Mouse (Mus musculus) adrenal gland, adult (tissue): Measurements from ENCODE around the gene Gm20388.

Experiments
- DNase-seq, 2 experiments: peaks; one replicate each; pipeline ENCODE4 v3.0.0; 2022 to 2023; ENCODE audit warnings: low spot score in 1 of 2; ENCODE audit not compliant: inconsistent age in 2 of 2

The Gm20388 gene

DNA sequence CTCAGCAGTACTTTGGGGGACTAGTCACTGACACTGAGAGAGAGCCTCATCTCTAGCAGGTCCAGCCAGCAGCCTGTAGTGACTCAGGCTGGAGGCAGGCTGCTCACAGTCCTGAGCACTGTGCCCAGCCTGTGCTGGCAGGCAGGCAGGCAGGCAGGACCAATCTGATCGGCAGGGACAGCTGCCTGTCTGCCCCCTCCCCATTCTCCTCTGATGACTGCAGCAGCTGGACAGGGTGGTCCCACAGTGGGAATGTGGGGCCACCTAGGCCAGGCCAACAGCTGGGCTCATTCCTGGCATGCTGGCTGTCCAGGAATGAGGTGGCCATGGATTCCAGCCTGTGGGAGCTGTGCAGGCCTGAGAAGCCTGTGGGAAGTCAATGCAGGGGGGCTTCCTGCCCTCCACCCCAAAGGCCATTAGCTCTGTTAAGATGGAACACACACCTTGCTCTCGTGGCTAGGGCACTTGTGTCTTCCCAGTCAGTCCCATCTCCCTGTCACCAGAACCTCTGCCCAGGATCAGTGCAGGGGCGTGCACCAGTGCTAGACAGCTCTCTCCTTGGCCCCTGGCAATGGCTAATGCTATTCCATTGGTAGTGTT is 2940.1 kb downstream of the Gm20388 start:
- DNase-seq: peak in 1 of 2 experiments; percentile 30

DNA sequence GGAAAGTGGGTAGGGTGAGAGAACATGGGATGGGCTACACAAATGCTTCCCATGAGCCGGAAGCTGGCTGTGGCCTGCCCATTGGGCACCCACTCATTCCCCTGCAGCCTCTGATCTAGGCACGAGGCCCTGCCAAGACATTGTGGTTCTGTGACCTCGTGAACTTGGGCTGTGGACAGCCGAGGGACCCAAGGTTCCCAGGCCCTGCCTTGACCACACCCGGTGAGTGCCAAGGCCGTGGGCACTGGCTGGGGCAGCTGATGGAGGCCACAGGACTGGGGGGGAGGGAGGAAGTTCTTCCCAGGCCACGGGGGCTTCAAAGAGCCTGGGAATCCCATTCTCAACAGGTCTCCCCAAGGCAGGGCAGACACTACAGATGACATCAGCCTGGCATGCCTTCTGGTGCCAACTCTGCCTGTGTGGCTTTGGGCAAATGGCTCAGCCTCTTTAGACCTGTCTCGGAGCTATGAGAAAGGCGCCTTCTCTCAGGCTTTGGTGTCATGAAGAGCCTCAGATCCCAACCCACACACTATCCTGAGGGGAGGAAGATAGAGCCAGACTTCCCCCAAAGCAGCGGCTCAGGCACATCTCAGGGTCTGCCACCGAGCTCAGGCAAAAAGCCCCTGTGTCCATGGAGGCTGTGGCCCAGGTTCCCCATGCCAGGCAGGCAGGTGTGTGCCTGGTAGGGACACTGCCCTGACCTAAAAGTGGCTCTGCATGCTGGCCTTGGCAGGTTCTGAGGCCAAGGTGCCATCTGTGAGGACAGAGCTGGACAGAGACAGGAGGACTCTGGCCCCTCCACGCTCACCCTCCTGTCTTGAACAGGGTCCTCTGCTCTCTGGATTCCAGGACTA is 2941.3 kb downstream of the Gm20388 start:
- peak; percentile 51 to 73 for DNase-seq

DNA sequence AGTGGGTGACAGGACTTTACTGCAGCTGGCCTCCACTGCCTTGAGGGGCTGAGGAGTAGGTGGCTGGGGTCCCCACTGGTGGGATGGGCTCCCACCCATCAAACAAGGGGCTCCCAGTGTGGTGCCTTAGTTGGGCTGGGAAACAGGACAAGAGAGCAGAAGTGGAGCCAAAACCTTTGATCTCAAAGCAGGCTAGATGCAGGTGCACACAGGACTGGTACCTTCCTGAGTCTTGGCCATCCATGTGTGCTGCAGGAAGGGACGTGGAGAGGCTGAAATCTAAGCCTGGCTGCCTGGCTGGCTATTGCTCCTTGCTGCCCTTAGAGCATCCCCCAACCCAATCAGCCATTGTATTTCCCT is 2941.9 kb downstream of the Gm20388 start:
- peak in 1 of 2 experiments; percentile 22 for DNase-seq

DNA sequence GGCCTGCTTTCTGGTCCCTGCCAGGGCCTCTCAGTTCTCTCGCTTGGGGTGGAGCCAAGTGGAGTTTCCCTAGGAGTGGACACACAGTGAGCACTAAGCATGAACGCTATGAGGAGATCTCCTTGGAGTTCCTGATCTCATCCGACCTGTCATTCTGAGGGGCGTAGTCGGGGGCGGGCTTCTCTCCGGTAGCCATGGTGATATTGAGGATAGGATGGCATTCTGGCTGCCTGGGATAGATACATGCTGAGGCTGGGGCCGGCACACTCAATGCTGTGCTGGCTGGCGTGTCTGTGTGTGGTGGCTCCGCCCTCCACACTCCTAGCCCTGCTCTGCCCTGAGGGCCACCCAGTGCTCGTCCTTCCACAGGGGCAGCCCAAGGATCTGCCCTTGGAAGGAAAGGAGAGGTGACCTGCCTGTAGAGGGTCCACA is 2942.7 kb downstream of the Gm20388 start:
- peak in 1 of 2 experiments; percentile 56 for DNase-seq

DNA sequence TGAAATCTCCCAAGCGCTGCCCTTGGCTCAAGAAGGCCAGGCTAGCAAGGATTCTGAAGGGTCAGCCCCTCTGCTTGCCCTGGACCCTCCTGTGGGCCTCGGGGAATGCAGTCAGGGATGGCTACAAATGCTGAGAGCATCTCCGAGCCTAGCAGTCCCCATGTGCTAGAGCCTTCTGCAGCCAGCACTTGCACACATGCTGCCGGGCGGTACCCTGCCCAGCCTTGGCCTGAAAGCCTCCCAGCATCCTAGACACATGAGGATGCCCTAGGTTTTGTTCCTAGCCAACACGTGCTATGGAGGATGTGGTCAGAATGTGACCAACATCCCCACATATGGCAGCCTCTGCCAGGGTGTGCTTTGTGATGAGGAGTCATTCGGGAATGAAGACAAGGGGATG is 2943.7 kb downstream of the Gm20388 start:
- no peak for DNase-seq

DNA sequence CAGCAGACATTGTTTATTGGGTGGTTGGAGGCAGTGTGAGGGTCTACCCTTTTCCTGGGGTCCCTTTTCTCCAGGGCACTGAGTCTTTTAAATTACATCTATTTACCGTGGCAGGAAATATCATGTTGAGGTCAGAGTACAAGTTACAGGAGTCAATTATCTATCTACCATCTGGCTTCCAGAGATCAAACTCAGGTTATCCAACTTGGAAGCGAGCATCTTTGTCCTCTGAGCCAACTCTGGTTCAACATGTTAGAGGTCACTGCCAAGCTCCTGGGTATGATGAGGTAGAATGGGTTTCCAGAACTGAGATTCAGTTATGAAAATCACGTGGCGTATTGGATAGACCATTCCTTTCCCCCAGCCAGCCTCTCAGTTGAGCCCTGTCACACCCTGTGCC is 2944.5 kb downstream of the Gm20388 start:
- no peak for DNase-seq

DNA sequence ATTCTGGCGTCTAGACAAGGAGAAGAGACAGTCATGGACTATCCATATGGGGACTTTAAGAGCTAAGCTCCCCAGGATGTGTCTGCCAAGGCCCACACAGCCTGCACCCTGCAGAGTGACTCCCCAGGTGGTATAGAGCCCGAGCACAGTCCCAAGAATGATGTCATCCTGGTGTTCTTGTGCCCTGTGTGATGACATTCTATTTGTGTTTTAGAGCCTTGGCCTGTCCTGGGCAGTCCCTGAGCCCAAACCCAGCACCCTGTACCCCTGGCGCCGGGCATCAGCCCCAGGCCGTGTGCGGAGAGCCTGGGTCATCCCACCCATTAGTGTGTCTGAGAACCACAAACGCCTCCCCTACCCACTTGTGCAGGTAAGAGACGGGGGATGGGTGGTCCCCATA is 2945.6 kb downstream of the Gm20388 start:
- no peak for DNase-seq

DNA sequence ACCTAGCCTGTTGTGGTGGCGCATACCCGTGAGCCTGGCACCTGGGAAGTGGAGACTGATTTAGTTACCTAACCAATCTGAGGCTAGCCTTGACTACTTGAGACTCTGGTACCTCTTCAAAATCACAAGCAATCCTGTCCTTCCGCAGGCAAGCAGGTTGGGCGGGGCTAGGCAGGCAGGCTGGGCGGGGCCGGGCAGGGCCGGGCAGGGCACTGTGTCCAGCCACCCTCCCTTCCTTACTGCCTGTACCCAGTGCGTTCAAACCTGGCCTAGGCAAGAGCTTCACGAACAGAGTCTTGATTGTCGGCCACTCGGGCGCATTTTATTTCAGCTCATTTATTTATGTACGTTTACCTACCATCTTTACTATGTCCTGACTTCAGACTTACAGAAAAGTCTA is 2949.2 kb downstream of the Gm20388 start:
- no peak for DNase-seq

DNA sequence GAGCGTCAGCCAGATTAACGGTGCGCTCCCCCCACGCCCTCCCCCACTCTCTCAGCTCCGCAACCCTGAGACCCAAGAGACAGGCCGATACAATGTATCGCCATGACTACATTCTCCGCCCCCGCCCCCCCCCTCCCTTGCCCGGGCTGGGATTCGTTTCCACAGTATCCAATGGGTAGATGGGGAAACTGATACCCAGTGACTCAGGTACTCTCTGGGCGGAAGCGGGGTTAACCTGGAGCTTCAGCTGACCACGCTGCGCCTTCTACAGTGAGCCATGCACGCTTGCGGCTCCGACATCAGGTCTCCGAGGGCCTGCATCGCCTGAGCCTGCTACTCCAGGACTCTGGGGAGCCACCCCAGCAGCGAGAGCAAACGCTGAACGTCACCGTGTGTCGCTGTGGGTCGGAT is 2954.1 kb downstream of the Gm20388 start:
- DNase-seq: no peak

DNA sequence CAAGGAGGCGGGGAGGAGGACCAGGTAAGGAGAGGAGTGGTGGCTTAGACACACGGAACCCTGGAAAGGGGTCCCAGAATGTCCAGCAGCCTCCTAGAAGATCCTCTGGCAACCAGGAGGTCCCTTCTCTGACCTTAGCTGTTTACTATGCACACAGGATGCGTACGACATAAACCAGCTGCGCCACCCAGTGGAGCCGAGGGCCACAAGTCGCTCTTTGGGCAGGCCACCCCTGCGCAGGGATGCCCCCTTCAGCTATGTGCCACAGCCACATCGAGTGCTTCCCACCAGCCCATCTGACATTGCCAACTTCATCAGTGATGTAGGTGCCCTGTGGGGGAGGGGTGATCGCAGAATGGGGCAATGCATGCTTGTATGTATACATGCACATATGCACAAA is 2954.8 kb downstream of the Gm20388 start:
- no peak for DNase-seq

DNA sequence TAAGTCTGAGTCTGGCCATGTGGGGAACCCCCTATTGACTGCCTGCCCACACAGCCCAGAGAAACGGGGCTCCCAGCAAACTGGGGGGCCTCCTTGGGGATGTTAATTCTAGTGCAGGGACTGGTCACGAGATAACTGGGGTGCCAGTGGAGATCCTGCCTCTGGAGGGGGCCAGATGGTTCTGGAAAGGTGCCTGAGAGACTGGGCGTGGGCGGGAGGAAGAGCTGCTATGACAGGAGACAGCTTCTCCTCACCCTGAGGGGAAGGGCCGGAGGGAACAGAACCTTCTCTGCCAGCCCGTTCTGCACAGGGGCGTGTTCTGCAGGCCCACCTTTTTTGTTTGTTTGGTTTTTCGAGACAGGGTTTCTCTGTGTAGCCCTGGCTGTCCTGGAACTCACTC is 2955.6 kb downstream of the Gm20388 start:
- no peak for DNase-seq

DNA sequence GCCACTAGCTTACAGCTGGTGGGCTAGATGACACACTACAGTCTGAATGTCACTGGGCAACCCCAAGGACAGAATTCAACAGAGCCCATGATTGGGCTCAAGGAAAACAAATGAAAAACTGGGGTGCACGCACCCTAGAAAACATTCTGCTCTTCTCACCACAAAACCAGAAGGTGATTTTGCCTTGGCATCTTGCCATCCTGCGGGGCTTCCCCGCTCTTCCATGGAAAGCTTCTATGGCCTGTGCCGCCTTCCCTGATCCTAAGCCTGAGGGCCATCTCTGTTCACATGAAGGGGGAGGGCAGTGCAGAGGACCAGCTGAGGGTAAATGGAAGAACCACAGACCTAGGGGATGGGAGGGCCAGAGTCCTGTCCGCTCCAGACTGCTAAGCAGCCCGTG is 2957.3 kb downstream of the Gm20388 start:
- DNase-seq: no peak

DNA sequence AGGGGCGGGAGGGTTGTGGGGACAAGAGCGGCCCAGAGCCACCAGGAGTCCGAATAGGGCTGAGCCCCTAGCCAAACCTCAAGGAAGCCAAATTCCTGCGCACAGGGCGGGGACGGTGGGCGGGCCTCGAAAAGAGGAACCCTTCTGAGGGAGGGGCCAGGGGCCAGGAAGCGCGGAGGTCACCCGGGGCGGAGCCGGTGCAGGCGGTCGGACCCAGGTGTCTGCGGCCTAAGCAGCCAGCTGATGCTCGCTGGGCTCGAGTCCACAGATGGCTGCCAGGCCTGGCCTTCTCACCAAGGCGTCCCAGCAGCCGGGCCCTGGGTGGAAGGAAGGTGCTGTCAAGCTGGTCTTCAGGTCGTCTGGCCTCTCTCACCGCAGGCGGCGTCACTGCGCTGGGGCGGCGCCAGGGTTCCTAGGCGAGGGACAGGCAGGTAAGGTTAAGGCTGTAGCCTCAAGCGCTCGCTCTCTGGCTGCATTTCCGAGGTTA is 2959.8 kb downstream of the Gm20388 start:
- peak; percentile 31 to 53 for DNase-seq

DNA sequence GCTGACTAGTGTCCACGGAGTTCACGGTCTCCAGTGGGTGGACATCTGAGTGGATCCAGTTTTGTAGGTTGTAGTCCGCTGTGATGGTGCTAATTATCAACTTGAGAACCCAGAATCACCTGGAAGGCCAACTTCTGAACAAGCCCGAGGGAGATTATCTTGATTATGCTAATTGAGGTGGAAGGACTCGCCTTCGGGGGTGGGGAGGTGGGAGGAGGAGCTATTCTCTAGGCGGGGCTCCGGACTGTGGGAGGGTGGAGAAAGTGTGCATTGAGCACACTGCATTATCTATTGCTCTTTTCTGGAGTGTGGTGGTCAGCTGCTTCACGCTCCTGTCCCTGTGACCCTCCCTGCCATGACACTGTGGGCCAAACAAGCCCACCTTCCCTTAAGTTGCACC is 2961.0 kb downstream of the Gm20388 start:
- no peak for DNase-seq

DNA sequence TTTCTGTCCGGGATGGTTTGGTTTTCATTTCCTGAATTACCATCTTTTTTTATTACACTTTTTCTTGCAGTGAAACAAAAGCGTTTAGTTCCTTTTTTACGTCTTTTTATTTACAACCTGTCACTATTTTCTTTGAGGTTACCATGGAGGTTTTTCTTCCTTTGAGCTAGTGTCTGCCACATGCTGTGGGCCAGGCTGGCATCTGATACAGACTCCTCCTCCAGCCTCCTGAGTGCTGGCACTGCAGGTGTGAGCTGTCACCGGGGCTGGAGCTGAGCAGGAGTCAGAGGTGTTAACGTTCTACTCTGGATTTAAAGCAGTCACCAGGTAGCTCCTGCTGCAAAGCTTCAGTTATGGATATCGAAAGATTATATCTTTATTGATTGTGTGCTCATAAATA is 2962.5 kb downstream of the Gm20388 start:
- DNase-seq: no peak

DNA sequence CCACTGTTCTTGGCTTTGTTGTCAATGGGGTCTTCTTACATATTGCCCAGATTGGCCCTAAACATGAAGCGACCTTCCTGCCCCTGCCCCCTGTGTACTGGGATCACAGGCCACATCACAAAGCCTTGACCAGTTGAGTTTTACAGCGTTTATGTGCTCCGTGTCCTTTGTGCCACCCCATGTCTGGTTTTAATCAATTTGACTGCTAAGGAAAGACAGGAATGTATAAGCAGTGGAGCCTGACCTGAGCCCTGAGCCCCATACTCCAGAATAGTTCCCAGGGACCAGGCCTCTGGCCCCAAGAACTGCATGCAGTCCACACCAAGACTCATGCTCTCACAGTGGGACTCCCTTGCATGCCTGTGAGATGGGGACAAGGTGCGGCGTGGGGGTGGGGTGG is 2964.5 kb downstream of the Gm20388 start:
- DNase-seq: no peak

DNA sequence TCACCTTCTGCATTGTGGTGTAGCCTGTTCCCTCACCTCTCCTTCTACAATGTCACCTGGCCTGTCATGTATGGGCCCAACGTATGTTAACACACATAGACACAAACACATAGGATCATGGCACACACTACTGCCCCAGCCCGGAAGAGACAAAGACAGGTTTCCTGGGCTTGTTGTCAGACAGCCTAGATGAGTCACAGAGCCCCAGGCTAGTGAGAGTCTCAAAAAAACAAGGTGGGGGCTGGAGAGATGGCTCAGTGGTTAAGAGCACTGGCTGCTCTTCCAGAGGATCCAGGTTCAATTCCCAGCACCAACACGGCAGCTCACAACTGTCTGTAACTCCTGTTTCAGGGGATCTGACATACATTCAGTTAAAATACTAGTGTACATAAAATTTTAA is 2967.6 kb downstream of the Gm20388 start:
- no peak for DNase-seq

DNA sequence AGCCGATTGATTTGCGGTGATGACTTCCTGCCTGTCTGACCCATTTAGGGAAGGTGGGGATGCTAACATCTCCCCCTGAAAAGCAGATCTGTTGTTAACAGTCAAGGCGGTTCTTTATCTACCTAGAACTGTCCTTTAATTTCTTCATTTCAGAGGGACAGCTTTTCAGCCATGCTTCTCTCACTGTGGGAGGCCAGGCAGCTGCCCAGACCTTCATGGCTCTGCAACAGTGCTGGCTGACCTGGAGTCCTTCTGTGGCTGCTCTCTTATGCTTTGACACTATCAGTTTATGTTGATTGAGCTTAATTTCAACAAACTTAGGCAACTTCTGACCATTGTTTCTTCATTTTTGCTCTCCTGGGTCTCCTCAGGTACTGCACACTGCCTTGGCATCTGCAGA is 2969.7 kb downstream of the Gm20388 start:
- no peak for DNase-seq

DNA sequence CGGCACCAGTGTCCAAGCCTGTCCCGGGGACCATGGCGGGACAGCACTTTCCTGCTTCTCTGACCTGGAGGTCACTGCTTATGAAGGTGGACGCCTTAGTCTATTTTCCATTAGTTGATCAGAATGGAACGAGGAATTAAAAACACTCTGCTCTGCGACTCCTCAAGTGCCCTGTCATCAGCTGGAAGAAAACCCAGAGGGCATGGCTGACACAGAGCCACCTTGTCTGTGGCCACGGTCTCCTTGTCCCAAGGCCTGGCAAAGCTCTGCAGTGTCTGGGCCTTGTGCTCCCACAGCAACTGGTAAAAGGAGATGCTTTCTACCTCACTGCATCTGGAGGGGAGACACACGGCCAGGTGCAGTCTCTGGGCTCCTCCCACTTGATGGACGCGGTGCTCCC is 2973.0 kb downstream of the Gm20388 start:
- DNase-seq: no peak

DNA sequence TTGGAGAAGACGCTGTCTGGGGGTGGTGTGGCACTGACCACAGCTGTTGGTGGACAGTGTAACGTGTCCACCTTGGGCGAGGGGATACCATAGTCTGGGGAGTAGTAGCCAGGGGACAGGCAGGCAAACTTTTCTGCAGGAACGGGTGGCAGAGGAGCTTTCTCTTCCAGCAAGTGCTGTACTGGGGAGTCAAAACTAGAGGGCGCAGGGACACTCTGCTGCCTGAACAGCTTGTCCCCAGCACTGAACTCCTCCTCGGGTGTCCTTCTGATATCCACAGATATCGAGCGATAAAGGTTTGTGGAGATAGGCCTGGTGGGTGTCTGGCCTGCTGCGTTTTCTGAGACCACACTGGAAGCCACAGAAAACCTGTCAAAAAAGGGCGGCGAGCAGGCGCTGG is 2980.8 kb downstream of the Gm20388 start:
- DNase-seq: no peak

DNA sequence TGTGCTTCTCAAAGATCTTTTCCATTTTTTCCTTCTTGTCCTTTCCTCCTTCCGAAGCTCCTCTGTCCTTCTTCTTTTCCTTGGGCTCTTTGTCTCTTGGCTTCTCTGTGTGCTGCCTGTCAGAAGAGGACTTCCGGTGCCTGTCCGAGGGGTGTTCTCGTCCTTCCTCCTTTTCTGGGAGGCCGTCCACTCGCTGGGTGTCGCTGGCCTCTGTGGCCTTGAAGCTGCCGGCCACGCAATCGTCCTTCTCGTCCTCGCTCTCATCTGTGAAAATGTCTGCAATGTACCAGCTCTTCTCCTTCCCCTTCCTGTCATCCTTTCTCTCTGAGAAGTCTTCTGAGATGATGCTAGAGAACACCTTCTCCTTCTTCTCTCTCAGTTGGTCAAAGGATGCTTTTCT is 2982.8 kb downstream of the Gm20388 start:
- DNase-seq: peak; percentile 75 to 87

DNA sequence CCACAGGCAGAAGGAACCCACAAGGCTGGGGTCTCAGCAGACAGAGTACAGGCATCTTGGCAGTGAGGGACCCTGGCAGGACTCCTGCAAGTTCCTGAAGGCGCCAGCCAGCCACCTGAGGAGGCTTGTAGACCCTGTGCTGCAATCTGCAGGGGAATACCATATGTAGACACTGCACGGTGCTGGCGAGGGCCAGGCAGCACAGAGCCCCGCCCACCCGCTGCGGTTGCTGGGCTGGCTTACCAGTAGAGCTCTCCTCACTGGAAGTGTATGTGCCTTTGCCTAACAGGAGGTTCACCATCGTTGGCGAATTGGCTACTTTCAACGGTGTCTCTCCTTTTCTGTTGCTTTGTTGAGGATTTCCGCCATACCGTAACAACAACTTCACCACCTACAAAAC is 2985.7 kb downstream of the Gm20388 start:
- no peak for DNase-seq

DNA sequence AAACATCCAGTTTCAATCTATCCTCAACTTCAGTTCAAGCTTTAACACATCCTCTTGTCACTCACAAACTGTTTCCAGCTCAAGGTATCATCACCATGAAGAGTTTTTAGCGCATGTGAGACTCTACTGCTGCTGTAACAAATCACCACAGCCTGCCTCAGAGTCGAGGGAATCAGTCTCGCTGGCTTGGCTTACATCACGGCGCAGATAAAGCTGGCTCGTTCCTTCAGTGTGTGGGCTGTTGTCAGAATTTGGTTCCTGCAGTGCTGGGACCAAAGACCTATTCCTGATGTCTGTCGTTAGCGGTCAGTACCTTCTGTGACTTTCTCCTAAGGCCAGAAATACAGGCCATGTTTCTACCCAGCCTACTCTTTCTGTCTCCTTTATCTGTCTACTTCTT is 2986.6 kb downstream of the Gm20388 start:
- DNase-seq: no peak
